Mouse (Mus musculus) left cerebral cortex, adult 9 months (tissue): ENCODE results near the gene Myef2.
"Not testable (repeated sequence)": the region's sequence is repeated elsewhere in the genome, so short reads cannot be mapped to it uniquely, and the experiment has no call there.

Experiments
- DNase-seq, 2 experiments: peaks; one replicate each; pipeline ENCODE4 v3.0.0; 2022; ENCODE audit warnings: low spot score in 2 of 2

The Myef2 gene

GRCm38 (mm10) chr2:125123477-125123852 is at the start of gene Myef2:
Myef2 (minus strand) TSS chr2:125123661.
- DNase-seq: peak in 1 of 2 experiments; percentile 71

- DNase-seq: no peak
Measured at GRCm38 (mm10) chr2:125162012-125162470, 38.6 kb upstream of the Myef2 start.

GRCm38 (mm10) chr2:125155504-125155903 is 32.0 kb upstream of the Myef2 start:
- DNase-seq: no peak

- DNase-seq: no peak
Measured at GRCm38 (mm10) chr2:125154294-125154693, 30.8 kb upstream of the Myef2 start.

- DNase-seq: no peak
Measured at GRCm38 (mm10) chr2:125152388-125152787, 28.9 kb upstream of the Myef2 start, which contains the start of gene Slc12a1. Slc12a1 (plus strand) TSS chr2:125152505.

GRCm38 (mm10) chr2:125142336-125142735 is 18.9 kb upstream of the Myef2 start:
- DNase-seq: no peak

GRCm38 (mm10) chr2:125136846-125137245 is 13.4 kb upstream of the Myef2 start:
- DNase-seq: no peak

- DNase-seq: peak in 1 of 2 experiments; percentile 63
Measured at GRCm38 (mm10) chr2:125135903-125136811, 12.7 kb upstream of the Myef2 start, which contains the start of gene Ctxn2. Ctxn2 (plus strand) TSS chr2:125136692.

GRCm38 (mm10) chr2:125134113-125134512 is 10.7 kb upstream of the Myef2 start:
- DNase-seq: no peak

- DNase-seq: no peak
Measured at GRCm38 (mm10) chr2:125126792-125127191, 3.3 kb upstream of the Myef2 start.

GRCm38 (mm10) chr2:125125824-125126223 is 2.4 kb upstream of the Myef2 start:
- no peak for DNase-seq

GRCm38 (mm10) chr2:125122624-125123476 is 611 bp downstream of the Myef2 start:
- peak in 1 of 2 experiments; percentile 48 for DNase-seq

- no peak for DNase-seq
Measured at GRCm38 (mm10) chr2:125122288-125122623, 1.2 kb downstream of the Myef2 start.

- peak in 1 of 2 experiments; percentile 50 for DNase-seq
Measured at GRCm38 (mm10) chr2:125119381-125120110, 3.9 kb downstream of the Myef2 start.

- DNase-seq: not testable (repeated sequence)
Measured at GRCm38 (mm10) chr2:125106536-125106935, 16.9 kb downstream of the Myef2 start.

- DNase-seq: not testable (repeated sequence)
Measured at GRCm38 (mm10) chr2:125104491-125104890, 19.0 kb downstream of the Myef2 start.

GRCm38 (mm10) chr2:125092123-125092522 is 31.3 kb downstream of the Myef2 start:
- not testable (repeated sequence) for DNase-seq

- DNase-seq: no peak
Measured at GRCm38 (mm10) chr2:125088757-125089156, 34.7 kb downstream of the Myef2 start.

- DNase-seq: no peak
Measured at GRCm38 (mm10) chr2:125083879-125084278, 39.6 kb downstream of the Myef2 start.

GRCm38 (mm10) chr2:125073056-125073780 is 50.2 kb downstream of the Myef2 start:
- no peak for DNase-seq

GRCm38 (mm10) chr2:125068696-125069095 is 54.8 kb downstream of the Myef2 start:
- no peak for DNase-seq
